Mouse (Mus musculus) 3T3-L1 (cell line): ENCODE results near the gene Gm4553.
"Not testable (repeated sequence)": the region's sequence is repeated elsewhere in the genome, so short reads cannot be mapped to it uniquely, and the experiment has no call there.

Experiments used
- DNase-seq: peaks from one replicate; pipeline ENCODE4 v3.0.0-alpha.2; 2015; ENCODE audit warnings: low read depth, low spot score

The Gm4553 gene

GRCm38 (mm10) chr7:142165639-142166038, at the start of gene Gm4553:
TSS of gene Gm4553 (minus strand) at chr7:142165739.
- DNase-seq = not testable (repeated sequence)

GRCm38 (mm10) chr7:142212136-142212535, 46.6 kb upstream of the Gm4553 start:
- DNase-seq = not testable (repeated sequence)

- no peak for DNase-seq
Observed at GRCm38 (mm10) chr7:142211559-142211958, 46.0 kb upstream of the Gm4553 start, which contains the start of gene Gm7579. TSS of gene Gm7579 (plus strand) at chr7:142211859.

GRCm38 (mm10) chr7:142206891-142207290, 41.4 kb upstream of the Gm4553 start:
- not testable (repeated sequence) for DNase-seq

- DNase-seq = no peak
Observed at GRCm38 (mm10) chr7:142205488-142205887, 39.9 kb upstream of the Gm4553 start.

GRCm38 (mm10) chr7:142201064-142201463, 35.5 kb upstream of the Gm4553 start, which contains the start of gene Krtap5-3:
TSS of gene Krtap5-3 (plus strand) at chr7:142201364.
- no peak for DNase-seq

- DNase-seq = peak; percentile 27
Observed at GRCm38 (mm10) chr7:142198748-142199147, 33.2 kb upstream of the Gm4553 start.

- no peak for DNase-seq
Observed at GRCm38 (mm10) chr7:142190289-142190688, 24.8 kb upstream of the Gm4553 start, which contains the start of gene Gm10153. TSS of gene Gm10153 (minus strand) at chr7:142190389.

- DNase-seq = no peak
Observed at GRCm38 (mm10) chr7:142188156-142188555, 22.6 kb upstream of the Gm4553 start.

- DNase-seq = no peak
Observed at GRCm38 (mm10) chr7:142181021-142181420, 15.5 kb upstream of the Gm4553 start.

- no peak for DNase-seq
Observed at GRCm38 (mm10) chr7:142178685-142179084, 13.1 kb upstream of the Gm4553 start.

- DNase-seq = not testable (repeated sequence)
Observed at GRCm38 (mm10) chr7:142175905-142176304, 10.4 kb upstream of the Gm4553 start, which contains the start of gene Krtap5-2. TSS of gene Krtap5-2 (minus strand) at chr7:142176005.

- peak; percentile 62 for DNase-seq
Observed at GRCm38 (mm10) chr7:142169836-142170235, 4.3 kb upstream of the Gm4553 start.

GRCm38 (mm10) chr7:142159366-142159765, 6.2 kb downstream of the Gm4553 start:
- DNase-seq = no peak

- not testable (repeated sequence) for DNase-seq
Observed at GRCm38 (mm10) chr7:142157013-142157412, 8.5 kb downstream of the Gm4553 start, which contains the start of gene Gm29735. TSS of gene Gm29735 (minus strand) at chr7:142157113.

GRCm38 (mm10) chr7:142155308-142155707, 10.2 kb downstream of the Gm4553 start:
- no peak for DNase-seq

- DNase-seq = no peak
Observed at GRCm38 (mm10) chr7:142152191-142152590, 13.3 kb downstream of the Gm4553 start.

- DNase-seq = no peak
Observed at GRCm38 (mm10) chr7:142148633-142149032, 16.9 kb downstream of the Gm4553 start.

GRCm38 (mm10) chr7:142146033-142146432, 19.5 kb downstream of the Gm4553 start:
- peak; percentile 71 for DNase-seq

- DNase-seq = no peak
Observed at GRCm38 (mm10) chr7:142145413-142145940, 20.1 kb downstream of the Gm4553 start.

GRCm38 (mm10) chr7:142144507-142144906, 21.0 kb downstream of the Gm4553 start, which contains the start of gene Gm45337:
TSS of gene Gm45337 (minus strand) at chr7:142144607.
- DNase-seq = no peak

- DNase-seq = peak; percentile 79
Observed at GRCm38 (mm10) chr7:142143506-142144010, 22.0 kb downstream of the Gm4553 start.

- DNase-seq = peak; percentile 71
Observed at GRCm38 (mm10) chr7:142140696-142141095, 24.8 kb downstream of the Gm4553 start.
